Mouse (Mus musculus) layer of hippocampus, postnatal 36 days (tissue): ENCODE results near the gene Jag1. TPM values are rescaled to one million over a fixed set of nuclear protein-coding genes. Genes with fewer than 3 reads are reported as not detected.

ENCODE experiments used
- DNase-seq, 2 experiments: peaks; one replicate each; pipeline ENCODE4 v3.0.0; 2022
- total RNA-seq, 2 experiments: library from RNA; stranded (reverse); gene quantifications; 2 replicates each; pipeline ENCODE4 v1.2.3; 2021

Jag1 gene
- total RNA-seq, 2 experiments from 2014 or later: 9.5 to 12.3 TPM

DNA sequence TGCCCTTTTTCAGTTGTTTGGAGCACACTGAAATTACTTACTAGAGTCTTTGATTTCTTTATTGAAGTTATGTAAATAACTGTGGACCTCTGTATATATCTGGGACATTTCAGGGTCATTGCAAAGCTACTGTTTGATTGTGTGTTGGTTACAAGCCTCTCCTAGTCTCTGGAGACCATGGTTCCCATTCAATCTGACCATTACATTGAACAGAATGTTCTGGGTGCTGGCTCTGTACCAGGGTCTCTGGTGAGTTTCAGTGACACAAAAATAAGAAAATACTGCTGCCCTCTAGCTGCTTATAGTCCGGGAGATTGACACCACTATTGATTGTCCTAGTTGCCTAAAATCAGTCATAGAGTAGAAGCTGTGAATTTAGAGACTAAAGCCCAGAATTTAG is 66.5 kb downstream of the Jag1 start:
- DNase-seq: no peak

DNA sequence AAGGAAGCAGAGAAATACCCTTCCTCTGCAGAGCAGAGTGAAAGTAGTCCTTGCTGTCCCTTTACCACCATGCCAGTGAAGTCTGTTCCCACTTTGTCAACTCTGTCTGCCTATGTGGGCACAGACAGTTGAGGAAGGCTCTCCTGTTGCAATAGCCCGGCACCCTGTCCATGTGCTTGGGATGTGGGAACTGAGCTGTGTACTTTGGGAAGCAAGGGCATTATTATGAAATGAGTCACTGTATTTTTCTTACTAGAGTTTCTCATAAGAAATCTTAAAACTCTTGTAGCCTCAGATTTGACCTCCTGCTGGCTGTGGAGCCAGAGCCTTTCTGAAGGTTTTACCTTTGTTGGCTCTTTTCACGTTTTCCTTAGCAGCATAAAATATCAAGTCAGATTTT is 67.1 kb downstream of the Jag1 start:
- no peak for DNase-seq

- DNase-seq: no peak
These were observed 72.3 kb downstream of the Jag1 start for GRCm38 (mm10) chr2:137044122-137044521.

Other genes starting within 250 kb of the Jag1 start
- gene AL731706.2, start 231.0 kb downstream of the Jag1 start, total RNA-seq: 10 to 100 TPM; 17.3 to 29.0 TPM
- 1 to 10 TPM; 7.9 to 8.2 TPM for gene Slx4ip, start 225.4 kb downstream of the Jag1 start, total RNA-seq
- gene AL731706.1, start 225.3 kb downstream of the Jag1 start, total RNA-seq: 10 to 100 TPM; 17.3 to 18.3 TPM
- gene Mkks, start 225.3 kb downstream of the Jag1 start, total RNA-seq: 10 to 100 TPM; 25.7 to 28.5 TPM